Mouse (Mus musculus): ENCODE measurements around the gene Arhgef9.

DNA sequence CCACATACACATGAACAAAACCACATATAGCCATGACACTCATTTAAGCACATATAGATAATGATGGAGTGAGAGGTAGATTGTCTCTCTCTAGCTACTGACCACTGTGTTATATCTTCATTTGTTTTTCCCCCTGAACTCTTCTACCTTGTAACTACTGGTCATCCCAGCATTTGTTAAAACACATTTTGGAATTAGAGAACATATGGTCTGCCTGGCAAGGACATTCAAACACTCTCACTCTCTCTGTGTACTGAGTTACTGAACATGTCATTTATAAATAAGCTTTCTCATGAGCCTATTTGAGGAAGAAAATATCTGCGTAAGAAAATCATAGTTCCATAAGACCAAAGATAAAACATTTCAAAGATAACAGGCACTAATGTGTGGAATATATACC is 64.9 kb downstream of the Arhgef9 start:
- TF ChIP-seq GATA1 (IDR thresholded peaks at IDR 0.05; ENCODE audit: borderline replicate concordance, low read length) (no peak), FLI1 (IDR thresholded peaks at IDR 0.05; ENCODE audit: low read length) (no peak)
